Mouse (Mus musculus) embryo, embryonic 11 days (tissue): ENCODE results near the gene Tom1l2.
A peak's percentile ranks its signal among the peaks of the same experiment; 100 is the strongest.

ENCODE experiments used
- DNase-seq: peaks from one replicate; pipeline ENCODE4 v3.0.0-alpha.2; 2015

Tom1l2 gene

DNA sequence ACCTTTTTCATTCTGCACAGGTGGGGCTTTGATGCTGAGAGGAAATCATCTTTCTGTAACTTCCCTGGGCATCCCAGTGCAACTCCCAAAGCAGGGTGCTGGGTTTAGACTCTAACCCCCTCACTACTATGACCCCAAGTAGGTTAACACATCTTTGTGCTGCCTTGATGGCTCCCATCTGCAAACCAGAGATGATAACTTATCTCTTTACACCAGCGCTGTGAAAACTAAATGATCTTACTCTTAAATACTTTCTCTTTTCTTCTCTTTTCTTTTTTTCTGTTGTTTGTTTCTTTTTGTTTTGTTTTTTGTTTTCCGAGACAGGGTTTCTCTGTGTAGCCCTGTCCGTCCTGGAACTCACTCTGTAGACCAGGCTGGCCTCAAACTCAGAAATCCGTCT, 6.8 kb downstream of the Tom1l2 start:
- no peak for DNase-seq

DNA sequence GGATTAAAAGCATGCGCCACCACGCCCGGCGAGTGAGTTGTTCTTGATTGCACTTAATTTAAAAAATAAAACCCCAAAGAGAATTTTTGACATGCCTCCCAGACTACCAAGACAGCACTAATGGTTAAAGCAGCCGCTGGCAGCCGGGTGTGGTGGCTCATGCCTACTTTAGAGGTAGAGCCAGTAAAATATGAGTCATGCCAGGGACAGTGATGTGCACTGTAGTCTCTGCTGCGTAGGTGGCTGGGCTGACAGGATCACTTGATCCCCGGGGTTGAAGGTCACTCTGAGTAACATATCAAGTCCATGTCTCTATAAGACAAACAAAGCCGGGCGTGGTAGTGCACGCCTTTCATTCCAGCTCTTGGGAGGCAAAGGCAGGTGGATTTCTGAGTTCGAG, 13.3 kb downstream of the Tom1l2 start:
- DNase-seq: no peak

GRCm38 (mm10) chr11:60338291-60338690, 14.4 kb downstream of the Tom1l2 start:
- peak; percentile 32 for DNase-seq

DNA sequence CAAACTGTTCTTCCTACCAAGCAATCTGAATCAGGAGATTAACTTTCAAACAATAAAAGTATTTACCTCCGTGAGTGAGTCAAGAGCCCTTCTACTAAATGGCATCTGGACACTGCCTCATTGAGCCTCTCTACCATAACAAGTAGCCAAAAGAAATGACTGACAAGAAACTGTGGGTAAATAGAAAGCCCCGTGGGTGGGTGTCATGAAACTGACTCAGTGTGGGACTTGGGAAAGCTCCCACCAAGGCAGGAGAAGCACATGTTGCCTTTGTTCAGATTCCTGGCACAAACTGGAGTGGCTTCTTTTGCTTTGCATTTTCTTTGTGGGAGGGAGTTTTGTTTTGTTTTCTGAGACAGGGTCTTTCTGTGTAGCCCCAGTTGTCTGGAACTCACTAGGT, 16.9 kb downstream of the Tom1l2 start:
- no peak for DNase-seq

- no peak for DNase-seq
These were observed 18.6 kb downstream of the Tom1l2 start for GRCm38 (mm10) chr11:60334124-60334523.

GRCm38 (mm10) chr11:60333461-60333860, 19.2 kb downstream of the Tom1l2 start:
- no peak for DNase-seq

DNA sequence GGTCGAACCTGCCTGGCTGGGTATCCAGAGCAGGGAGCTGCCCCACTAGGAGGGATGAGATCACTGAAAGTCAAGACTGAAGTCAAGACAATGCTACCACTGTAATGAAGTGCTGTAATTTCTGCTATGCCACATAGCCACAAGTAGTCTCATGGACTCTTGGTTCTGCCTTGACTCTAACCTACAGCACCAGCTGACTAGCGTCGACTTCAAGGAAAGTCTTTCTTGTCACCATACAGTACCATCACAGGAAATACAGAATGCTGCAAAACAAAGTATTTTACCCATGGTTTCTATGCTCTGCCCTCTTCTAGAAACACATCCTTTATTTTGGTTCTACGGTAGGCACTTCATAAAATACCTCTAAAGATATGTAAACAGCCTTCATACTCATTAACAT, 22.2 kb downstream of the Tom1l2 start:
- no peak for DNase-seq

DNA sequence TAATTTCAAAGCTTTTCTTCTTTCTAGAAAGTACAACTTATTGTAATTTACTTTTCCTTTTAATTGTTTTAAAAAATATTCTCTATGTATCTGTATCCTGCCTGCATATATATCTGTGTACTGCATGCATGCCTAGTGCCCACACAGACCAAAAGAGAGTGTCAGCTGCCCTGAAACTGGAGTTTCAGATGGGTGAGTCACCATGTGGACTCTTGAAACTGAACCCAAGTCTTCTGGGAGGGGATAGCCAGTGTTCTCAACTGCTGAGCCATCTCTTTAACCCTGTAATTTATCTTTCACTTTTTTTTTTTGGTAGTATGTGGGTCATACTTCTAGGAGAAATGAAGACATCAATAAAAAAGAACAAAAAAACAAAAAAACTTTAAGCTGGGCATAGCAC, 29.0 kb downstream of the Tom1l2 start:
- DNase-seq: no peak

- DNase-seq: no peak
These were observed 31.3 kb downstream of the Tom1l2 start for GRCm38 (mm10) chr11:60321438-60321837.

- no peak for DNase-seq
These were observed 32.2 kb downstream of the Tom1l2 start for GRCm38 (mm10) chr11:60320426-60321037.

GRCm38 (mm10) chr11:60319257-60320066, 33.2 kb downstream of the Tom1l2 start:
- DNase-seq: no peak

DNA sequence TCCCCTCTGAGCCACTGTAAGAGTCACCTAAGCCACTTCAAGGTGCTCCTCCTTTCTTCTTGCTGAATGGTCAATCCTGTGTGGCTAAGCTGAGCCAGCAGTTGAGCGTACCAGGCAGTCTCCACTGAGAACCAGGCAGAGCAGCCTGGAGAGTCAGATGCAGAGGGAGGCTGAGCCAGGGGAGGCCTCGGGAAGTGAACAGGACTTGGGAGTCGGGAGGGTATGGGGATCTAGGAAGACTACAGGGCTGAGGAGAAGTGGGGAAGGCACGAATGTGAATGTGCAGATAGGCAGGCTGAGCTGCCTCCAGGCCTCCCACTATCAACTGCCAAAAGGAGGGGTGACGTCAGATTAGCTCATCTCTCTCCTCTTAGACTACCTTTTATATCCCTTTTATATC, 34.0 kb downstream of the Tom1l2 start:
- no peak for DNase-seq

GRCm38 (mm10) chr11:60317376-60318102, 35.2 kb downstream of the Tom1l2 start:
- no peak for DNase-seq

DNA sequence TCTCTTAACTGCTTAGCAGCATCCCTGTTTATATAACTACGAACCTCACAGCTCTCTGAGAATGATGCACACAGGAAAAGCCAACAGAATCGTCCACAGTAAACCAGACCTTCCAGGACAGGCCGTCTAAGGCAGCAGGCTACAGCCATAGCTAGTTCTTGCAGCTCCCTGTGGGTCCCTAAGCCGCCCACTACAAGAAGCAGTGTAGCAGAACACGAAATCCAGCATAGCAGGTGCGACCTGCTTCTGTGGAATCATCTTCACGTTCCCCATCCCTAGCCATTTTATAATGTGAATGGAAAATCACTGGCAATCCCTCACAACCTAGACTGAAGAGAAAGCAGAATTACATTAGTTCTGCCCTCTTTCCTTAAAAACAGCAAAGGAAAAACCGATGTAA, 35.8 kb downstream of the Tom1l2 start:
- no peak for DNase-seq

DNA sequence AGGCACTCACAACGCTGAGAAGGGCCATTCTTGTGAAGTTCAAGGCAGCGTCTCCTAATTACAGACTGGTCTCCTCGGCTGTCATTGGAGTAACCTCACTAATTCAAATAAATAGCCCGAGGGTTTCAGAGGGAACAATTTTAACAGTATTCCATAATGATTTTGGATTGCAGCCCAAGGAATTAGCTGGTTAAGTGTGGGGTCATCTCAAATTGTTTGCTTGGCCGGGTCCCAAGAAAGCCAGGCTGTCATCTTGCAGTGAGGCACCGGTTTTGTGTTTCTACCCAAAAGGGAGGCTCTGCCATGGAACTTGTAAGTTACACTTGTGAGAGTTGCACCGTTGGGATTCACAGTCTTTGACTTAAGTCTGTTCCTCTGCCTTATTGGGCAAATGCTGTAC, 36.5 kb downstream of the Tom1l2 start:
- no peak for DNase-seq

DNA sequence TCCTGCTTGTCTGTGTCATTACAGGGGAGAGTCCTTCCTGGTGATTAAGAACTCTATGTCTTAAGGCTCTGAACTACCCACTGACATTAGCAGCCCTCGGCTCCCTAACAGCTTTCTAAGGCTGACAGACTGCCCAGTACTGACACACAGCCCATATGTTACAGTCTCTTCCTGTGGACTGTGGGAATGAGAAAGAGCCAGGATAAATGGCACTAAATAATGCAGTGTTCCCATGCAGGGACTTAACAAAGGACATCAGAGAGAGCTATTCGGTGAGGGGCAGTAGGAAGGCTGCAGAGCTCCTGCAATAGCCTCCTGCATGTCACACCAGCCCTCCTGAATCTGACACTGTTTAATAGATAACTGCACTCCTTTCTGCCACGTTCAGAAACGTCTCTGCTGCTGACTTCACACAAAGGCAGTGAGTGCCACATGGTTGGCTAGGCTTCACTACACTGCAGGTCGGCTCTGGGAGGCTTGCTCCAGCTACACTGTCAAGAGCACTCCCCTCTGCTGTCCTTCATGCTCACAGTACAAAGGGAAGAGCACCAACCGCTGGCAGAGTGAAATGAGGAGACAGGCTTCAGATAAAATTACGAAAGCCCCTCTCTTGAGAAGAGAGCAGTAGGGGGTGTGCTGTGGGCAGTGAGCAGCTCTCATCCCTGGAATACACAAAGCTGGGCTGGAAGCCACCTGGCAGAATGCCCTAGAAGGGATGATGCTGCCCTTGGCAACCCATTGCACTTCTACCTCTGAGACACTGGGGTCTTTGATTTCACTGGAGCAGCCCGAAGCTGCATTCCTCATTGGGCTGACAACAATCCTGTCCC, 41.5 kb downstream of the Tom1l2 start:
- DNase-seq: peak; percentile 57

GRCm38 (mm10) chr11:60309875-60310274, 42.8 kb downstream of the Tom1l2 start:
- no peak for DNase-seq

- no peak for DNase-seq
These were observed 44.1 kb downstream of the Tom1l2 start for GRCm38 (mm10) chr11:60308506-60309116.

- DNase-seq: no peak
These were observed 44.6 kb downstream of the Tom1l2 start for GRCm38 (mm10) chr11:60308061-60308460.

GRCm38 (mm10) chr11:60307375-60307825, 45.3 kb downstream of the Tom1l2 start:
- no peak for DNase-seq

GRCm38 (mm10) chr11:60306834-60307233, 45.9 kb downstream of the Tom1l2 start:
- DNase-seq: no peak

GRCm38 (mm10) chr11:60305611-60306010, 47.1 kb downstream of the Tom1l2 start:
- no peak for DNase-seq
